Comparison of ENCODE assay signal across 21 mouse cellular contexts in the genomic region with DNA sequence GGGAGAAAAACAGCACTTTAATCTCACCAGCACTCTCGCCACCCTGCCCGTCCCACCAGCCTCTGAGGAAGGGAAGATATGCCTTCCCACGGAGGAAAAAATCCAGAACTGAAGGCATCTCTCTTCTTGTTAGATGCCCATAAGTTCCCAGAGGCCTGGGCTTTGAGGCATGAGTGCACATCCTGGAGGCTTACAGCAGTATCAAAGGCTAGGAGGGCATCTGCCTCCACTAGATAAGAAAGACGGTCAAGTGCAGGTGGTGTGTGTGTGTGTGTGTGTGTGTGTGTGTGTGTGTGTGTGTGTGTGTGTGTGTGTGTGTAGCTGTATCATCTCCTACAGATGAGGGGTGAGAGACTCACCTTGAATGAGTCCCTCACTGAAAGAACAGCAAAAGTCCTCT.
DNase-seq lines count a peak whose midpoint lies in the region; ATAC-seq lines count a peak whose summit lies in the region.
"Had no signal": no experiment of that assay in that cellular context is flagged by ENCODE, and none has a peak within 500 bp of the region (broad histone marks: within the 10 kb centered on the region; RNA-seq: fewer than 3 reads in every experiment).

No protein-coding gene starts in this region.

- H3K27ac ChIP-seq in heart, embryonic 11.5 days (ENCODE audit: low read depth, low read length), result peak overlapping the region; percentile 54; the same call in 1 of the 2 replicates
- no peak overlapping the region for H3K27ac ChIP-seq in liver, embryonic 11.5 days (ENCODE audit: low read depth, low read length)
- no peak overlapping the region for H3K27ac ChIP-seq in liver, embryonic 13.5 days
- no peak overlapping the region for H3K27ac ChIP-seq in intestine, embryonic 15.5 days
- H3K27ac ChIP-seq: macrophage; neural tube, embryonic 12.5 days; stomach, postnatal 0 days had no signal

- no peak overlapping the region for H3K4me2 ChIP-seq in heart, embryonic 11.5 days
- no peak overlapping the region for H3K4me2 ChIP-seq in liver, embryonic 11.5 days
- H3K4me2 ChIP-seq in liver, embryonic 13.5 days, result no peak overlapping the region
- H3K4me2 ChIP-seq in intestine, embryonic 15.5 days (replicated peaks), result no peak overlapping the region
- H3K4me2 ChIP-seq: lung, embryonic 15.5 days; neural tube, embryonic 12.5 days had no signal

- no peaks in the 10 kb centered on the region for H3K36me3 ChIP-seq in heart, embryonic 11.5 days (ENCODE audit: control insufficient read depth, insufficient read depth, low read length)
- H3K36me3 ChIP-seq in liver, embryonic 11.5 days (ENCODE audit: control insufficient read depth, insufficient read depth, low read length), result no peaks in the 10 kb centered on the region
- H3K36me3 ChIP-seq in liver, embryonic 13.5 days, result no peaks in the 10 kb centered on the region
- H3K36me3 ChIP-seq in intestine, embryonic 15.5 days, result no peaks in the 10 kb centered on the region
- H3K36me3 ChIP-seq: lung, embryonic 15.5 days; neural tube, embryonic 12.5 days had no signal

- ATAC-seq in heart, embryonic 11.5 days (replicated peaks; ENCODE audit: insufficient number of reproducible peaks, low FRiP score, low TSS enrichment), result no peak
- peak; percentile 70 for ATAC-seq in liver, embryonic 11.5 days (replicated peaks; ENCODE audit: low FRiP score)
- ATAC-seq in liver, embryonic 13.5 days (ENCODE audit: low read depth), result peak; percentile 72
- ATAC-seq in intestine, embryonic 15.5 days, result no peak
- ATAC-seq: forebrain, embryonic 14.5 days had no signal

- no peaks in the 10 kb centered on the region for H3K9me3 ChIP-seq in heart, embryonic 11.5 days (replicated peaks; ENCODE audit: control insufficient read depth, low read length)
- H3K9me3 ChIP-seq in liver, embryonic 11.5 days (ENCODE audit: control insufficient read depth, low read length), result no peaks in the 10 kb centered on the region
- H3K9me3 ChIP-seq in liver, embryonic 13.5 days (replicated peaks), result no peaks in the 10 kb centered on the region
- no peaks in the 10 kb centered on the region for H3K9me3 ChIP-seq in intestine, embryonic 15.5 days
- H3K9me3 ChIP-seq: lung, embryonic 15.5 days; neural tube, embryonic 12.5 days had no signal

- no peaks in the 10 kb centered on the region for H3K27me3 ChIP-seq in heart, embryonic 11.5 days (ENCODE audit: control insufficient read depth, insufficient read depth, low read length)
- H3K27me3 ChIP-seq in liver, embryonic 11.5 days (replicated peaks; ENCODE audit: control insufficient read depth, insufficient read depth, low read length), result no peaks in the 10 kb centered on the region
- H3K27me3 ChIP-seq in liver, embryonic 13.5 days, result no peaks in the 10 kb centered on the region
- H3K27me3 ChIP-seq in intestine, embryonic 15.5 days (replicated peaks), result no peaks in the 10 kb centered on the region
- H3K27me3 ChIP-seq: lung, embryonic 15.5 days; neural tube, embryonic 12.5 days had no signal

- H3K4me3 ChIP-seq in heart, embryonic 11.5 days (ENCODE audit: low read depth, low read length), result no peak overlapping the region
- H3K4me3 ChIP-seq in liver, embryonic 11.5 days (ENCODE audit: low read depth, low read length), result no peak overlapping the region
- no peak overlapping the region for H3K4me3 ChIP-seq in liver, embryonic 13.5 days (replicated peaks)
- H3K4me3 ChIP-seq in intestine, embryonic 15.5 days (replicated peaks), result no peak overlapping the region
- H3K4me3 ChIP-seq: layer of hippocampus, adult 2 months; lung, embryonic 15.5 days; neural tube, embryonic 12.5 days had no signal

- DNase-seq in heart, adult 11 months, result no peak
- no peak for DNase-seq in liver, embryonic 11.5 days (ENCODE audit: low spot score)
- no peak for DNase-seq in liver
- peak; percentile 44 for DNase-seq in c-Kit-positive CD71-positive TER-119-negative erythroid progenitor cells, embryonic 14.5 days (ENCODE audit: low read depth)
- DNase-seq in liver, embryonic 13.5 days, result peak; percentile 24
- no peak for DNase-seq in urinary bladder, postnatal 10 days (ENCODE audit: low spot score)
- DNase-seq: adrenal gland, postnatal 36 days; cerebellum, adult 2 months; cerebellum, postnatal 36 days; gastrocnemius, postnatal 14 days; kidney, adult 18-20 months; kidney, postnatal 14 days; right cerebral cortex, postnatal 4 days had no signal

- WGBS in heart, embryonic 11.5 days (ENCODE audit: insufficient replicate concordance), result 54% methylated on average over 4 of the region's 4 CpGs
- WGBS in liver, embryonic 11.5 days, result 39% methylated on average over 4 of the region's 4 CpGs
- WGBS in liver, embryonic 13.5 days (ENCODE audit: insufficient replicate concordance), result 15% methylated on average over 4 of the region's 4 CpGs
- 82% methylated on average over 4 of the region's 4 CpGs for WGBS in intestine, embryonic 15.5 days

- H3K9ac ChIP-seq in heart, embryonic 11.5 days (ENCODE audit: low read depth, low read length), result no peak overlapping the region
- no peak overlapping the region for H3K9ac ChIP-seq in liver, embryonic 11.5 days (ENCODE audit: low read depth, low read length)
- H3K9ac ChIP-seq in liver, embryonic 13.5 days, result no peak overlapping the region
- H3K9ac ChIP-seq in intestine, embryonic 15.5 days, result no peak overlapping the region
- H3K9ac ChIP-seq: lung, embryonic 15.5 days; neural tube, embryonic 12.5 days had no signal

- peaks cover 64% of the 10 kb centered on the region for H3K4me1 ChIP-seq in heart, embryonic 11.5 days (ENCODE audit: control insufficient read depth, insufficient read depth, low read length)
- H3K4me1 ChIP-seq in liver, embryonic 11.5 days (replicated peaks; ENCODE audit: control insufficient read depth, insufficient read depth, low read length), result peaks cover 43% of the 10 kb centered on the region
- H3K4me1 ChIP-seq in liver, embryonic 13.5 days (replicated peaks), result peaks cover 56% of the 10 kb centered on the region
- H3K4me1 ChIP-seq in intestine, embryonic 15.5 days (replicated peaks), result peaks cover 57% of the 10 kb centered on the region

Comparison
In these comparisons a context has a peak if more than half of its experiments do, and no peak if none do; other contexts are left out.
1. DNase-seq: peak in c-Kit-positive CD71-positive TER-119-negative erythroid progenitor cells, embryonic 14.5 days (single experiment) and liver, embryonic 13.5 days (single experiment); none in heart, adult 11 months (single experiment), liver, embryonic 11.5 days (single experiment), liver (single experiment) and urinary bladder, postnatal 10 days (single experiment).
2. ATAC-seq: peak in liver, embryonic 11.5 days (single experiment) and liver, embryonic 13.5 days (single experiment); none in heart, embryonic 11.5 days (single experiment) and intestine, embryonic 15.5 days (single experiment).